Mouse (Mus musculus) gastrocnemius, postnatal 4 days (tissue): ENCODE results near the gene Cfc1. TPM values are rescaled to one million over a fixed set of nuclear protein-coding genes. Genes with fewer than 3 reads are reported as not detected.
"Not testable (repeated sequence)": the region's sequence is repeated elsewhere in the genome, so short reads cannot be mapped to it uniquely, and the experiment has no call there.

Experiments
- DNase-seq, 2 experiments: peaks; one replicate each; pipeline ENCODE4 v3.0.0; 2021 to 2022; ENCODE audit warnings: low spot score in 2 of 2, mixed read lengths in 2 of 2
- long read RNA-seq, 2 experiments: library from polyadenylated mRNA; stranded (forward); transcript quantifications; one replicate each; pipeline ENCODE4 v2.0.0; 2021
- total RNA-seq, 2 experiments: library from RNA; stranded (reverse); gene quantifications; 2 replicates each; pipeline ENCODE4 v1.2.3; 2021

The Cfc1 gene
- not detected for total RNA-seq
- long read RNA-seq, experiment 1 = 0 reads
- long read RNA-seq, experiment 2 = 0 reads

DNA sequence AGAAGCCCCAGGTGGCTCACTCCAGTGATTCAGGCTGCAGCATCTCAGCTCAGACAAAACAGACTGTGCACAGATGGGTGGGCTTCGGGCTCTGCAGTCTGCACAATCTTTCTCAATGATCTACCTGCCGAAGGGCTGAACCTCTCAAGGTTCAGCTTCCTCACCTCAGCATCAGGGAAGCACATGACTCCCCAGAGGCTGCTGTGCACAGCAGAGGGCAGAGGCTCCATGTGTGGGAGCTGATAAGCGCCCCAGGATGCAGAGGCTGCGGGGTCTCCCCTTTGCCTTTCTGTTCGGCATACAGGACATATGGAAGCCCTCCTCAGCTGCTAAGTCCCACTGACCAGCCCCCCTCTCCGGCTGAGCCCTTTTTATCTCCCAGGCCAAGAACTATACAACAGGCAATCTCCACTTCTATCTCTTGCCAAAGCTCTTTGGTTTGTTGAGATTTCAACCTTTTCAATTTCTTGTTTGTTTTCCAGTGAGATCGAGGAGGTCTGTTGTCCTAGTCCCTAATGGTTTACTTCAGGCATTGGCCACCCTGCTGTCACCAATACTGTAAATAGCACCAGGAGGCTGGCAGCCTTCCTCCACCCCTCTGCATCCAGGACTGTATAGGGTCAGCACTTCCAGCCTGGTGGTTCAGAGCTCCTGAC lies at the start of gene Cfc1:
TSS of gene Cfc1 (plus strand) at position 606 of the 656 bp plus-strand sequence.
- not testable (repeated sequence) for DNase-seq

- no peak for DNase-seq
Observed at GRCm38 (mm10) chr1:34487383-34487782, 48.1 kb upstream of the Cfc1 start.

- DNase-seq = no peak
Observed at GRCm38 (mm10) chr1:34489852-34490541, 45.5 kb upstream of the Cfc1 start.

- DNase-seq = no peak
Observed at GRCm38 (mm10) chr1:34491480-34491879, 44.0 kb upstream of the Cfc1 start.

DNA sequence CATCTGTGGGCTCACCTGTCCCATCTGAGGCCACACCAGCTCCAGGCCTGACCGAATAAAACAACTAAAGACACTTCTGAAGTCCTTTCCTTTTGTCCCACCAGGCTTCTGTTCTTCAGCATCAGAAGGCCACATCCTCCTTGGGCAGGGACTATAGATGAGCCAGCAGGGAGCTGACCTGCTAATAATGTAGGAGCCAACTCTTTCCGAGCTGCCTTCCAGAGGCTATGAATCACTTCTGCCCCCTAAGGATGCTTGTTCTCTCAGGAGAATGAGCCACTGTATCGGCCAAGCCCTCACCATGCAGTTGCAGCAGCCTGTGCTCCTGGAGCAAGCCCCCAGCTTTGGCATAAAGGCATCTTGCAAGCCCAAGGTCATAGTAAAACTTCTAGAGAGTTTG lies 32.5 kb upstream of the Cfc1 start:
- DNase-seq = no peak

DNA sequence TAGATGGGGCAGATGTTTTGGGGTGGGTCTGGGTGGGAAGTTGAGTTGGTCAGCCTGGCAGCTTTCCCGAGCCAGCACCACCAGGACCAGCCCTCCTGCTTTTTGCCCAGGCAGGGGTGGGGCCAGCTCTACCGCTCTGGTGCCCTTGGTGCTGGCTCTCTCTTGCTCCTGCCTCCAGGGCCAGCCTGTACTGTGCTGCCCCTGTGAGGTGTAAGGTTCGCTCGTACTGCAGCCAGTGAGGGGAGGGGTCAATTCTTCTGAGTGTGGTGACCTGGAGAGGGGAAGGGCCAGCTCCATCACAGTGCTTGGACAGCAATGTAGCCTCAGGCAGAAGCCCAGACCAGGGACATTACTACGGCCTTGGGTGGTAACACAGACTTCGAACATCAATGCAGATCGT lies 30.1 kb upstream of the Cfc1 start:
- no peak for DNase-seq

GRCm38 (mm10) chr1:34505970-34506551 lies 29.4 kb upstream of the Cfc1 start:
- no peak for DNase-seq

DNA sequence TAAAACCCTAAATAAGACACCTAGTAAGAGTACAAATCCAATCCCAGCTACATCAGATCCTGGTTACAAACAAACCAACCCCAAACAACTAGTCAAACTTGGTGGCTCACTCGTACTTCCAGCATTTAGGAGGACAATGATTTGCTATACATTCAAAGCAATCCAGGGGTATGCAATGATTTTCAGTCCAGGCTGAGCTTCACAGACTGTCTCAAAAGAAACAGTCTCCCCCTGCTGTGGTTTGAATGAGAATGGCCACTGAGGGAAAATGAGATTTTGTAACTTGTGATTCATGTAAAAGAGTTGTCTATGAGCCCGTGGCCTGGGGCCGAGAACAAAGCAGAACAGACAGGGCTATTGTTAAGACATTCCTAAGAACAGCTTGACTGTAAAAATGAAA lies 27.5 kb upstream of the Cfc1 start:
- DNase-seq = no peak

GRCm38 (mm10) chr1:34510575-34510981 lies 24.9 kb upstream of the Cfc1 start:
- DNase-seq = no peak

DNA sequence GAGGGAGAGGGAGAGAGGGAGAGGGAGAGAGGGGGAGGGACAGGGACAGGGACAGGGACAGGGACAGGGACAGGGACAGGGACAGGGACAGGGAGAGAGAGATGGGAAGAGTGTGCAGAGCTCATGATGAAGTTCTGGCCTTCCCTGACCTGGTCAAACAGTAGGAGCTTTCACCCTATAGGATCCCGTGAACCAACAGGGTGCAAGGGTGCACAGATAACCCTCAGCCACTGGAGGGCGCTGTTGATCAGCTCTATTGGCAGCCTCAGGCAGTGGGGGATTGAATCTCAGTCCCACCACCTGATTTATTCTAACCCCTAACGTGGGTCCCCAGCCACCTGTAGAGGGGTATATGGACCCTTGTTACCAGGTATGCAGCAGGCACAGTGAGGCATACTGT lies 24.4 kb upstream of the Cfc1 start:
- peak in 1 of 2 experiments; percentile 14 for DNase-seq

GRCm38 (mm10) chr1:34513068-34513467 lies 22.4 kb upstream of the Cfc1 start:
- DNase-seq = no peak

- no peak for DNase-seq
Observed at GRCm38 (mm10) chr1:34516595-34516994, 18.9 kb upstream of the Cfc1 start.

DNA sequence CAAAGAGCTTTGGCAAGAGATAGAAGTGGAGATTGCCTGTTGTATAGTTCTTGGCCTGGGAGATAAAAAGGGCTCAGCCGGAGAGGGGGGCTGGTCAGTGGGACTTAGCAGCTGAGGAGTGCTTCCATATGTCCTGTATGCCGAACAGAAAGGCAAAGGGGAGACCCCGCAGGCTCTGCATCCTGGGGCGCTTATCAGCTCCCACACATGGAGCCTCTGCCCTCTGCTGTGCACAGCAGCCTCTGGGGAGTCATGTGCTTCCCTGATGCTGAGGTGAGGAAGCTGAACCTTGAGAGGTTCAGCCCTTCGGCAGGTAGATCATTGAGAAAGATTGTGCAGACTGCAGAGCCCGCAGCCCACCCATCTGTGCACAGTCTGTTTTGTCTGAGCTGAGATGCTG lies 18.2 kb upstream of the Cfc1 start:
- not testable (repeated sequence) for DNase-seq

- DNase-seq = not testable (repeated sequence)
Observed at GRCm38 (mm10) chr1:34517797-34518196, 17.7 kb upstream of the Cfc1 start.

GRCm38 (mm10) chr1:34518259-34518658 lies 17.2 kb upstream of the Cfc1 start:
- no peak for DNase-seq

DNA sequence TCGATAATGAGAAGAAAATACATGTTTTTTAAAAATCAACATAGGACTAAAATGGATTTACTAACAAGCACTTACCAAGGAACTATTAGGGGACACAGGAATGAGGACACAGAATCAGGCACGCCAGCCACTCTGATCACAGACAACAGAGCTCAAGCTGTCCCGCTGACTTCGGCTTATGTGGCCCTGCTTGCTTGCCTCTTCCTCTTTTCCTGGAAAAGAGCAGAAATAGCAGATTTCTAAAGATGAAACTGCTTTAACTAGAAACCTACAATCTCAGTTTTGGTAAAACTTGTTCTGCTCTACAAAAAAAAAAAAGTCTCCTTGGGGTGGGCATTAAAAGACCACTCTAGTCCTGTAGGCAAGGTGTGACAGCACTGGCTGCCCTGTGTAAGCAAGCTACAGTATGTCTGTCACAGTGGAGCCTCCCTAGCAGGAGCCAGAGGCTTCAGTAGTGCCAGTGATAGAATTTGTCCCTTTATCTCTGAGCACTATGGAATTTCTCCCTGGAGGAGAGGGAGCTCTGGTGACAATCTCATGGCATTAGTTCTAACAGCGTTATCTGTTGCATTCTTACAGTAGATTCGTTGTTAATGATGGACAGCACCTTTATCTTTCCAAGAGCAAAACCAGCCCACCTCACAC lies 13.1 kb upstream of the Cfc1 start:
- DNase-seq = no peak

GRCm38 (mm10) chr1:34522850-34523244 lies 12.6 kb upstream of the Cfc1 start:
- DNase-seq = no peak

DNA sequence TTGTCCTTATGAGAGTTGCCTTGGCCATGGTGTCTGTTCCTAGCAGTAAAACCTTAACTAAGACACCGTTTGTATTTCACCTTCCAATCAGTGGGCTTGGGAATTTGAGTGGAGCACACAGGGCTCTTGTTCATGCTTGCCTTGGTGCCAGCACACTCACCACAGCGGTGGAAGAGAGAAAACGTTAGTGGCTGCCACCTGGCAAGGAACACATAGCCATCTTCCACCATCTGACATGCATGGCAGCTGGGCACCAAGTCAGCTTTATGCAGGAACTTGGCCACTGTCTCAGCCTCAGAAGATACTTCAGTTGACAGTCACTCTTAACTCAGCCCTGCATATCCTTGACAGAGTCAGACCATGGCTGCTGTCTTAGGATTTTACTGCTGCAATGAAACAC lies 11.8 kb upstream of the Cfc1 start:
- no peak for DNase-seq

GRCm38 (mm10) chr1:34534574-34534973 lies 874 bp upstream of the Cfc1 start:
- not testable (repeated sequence) for DNase-seq

DNA sequence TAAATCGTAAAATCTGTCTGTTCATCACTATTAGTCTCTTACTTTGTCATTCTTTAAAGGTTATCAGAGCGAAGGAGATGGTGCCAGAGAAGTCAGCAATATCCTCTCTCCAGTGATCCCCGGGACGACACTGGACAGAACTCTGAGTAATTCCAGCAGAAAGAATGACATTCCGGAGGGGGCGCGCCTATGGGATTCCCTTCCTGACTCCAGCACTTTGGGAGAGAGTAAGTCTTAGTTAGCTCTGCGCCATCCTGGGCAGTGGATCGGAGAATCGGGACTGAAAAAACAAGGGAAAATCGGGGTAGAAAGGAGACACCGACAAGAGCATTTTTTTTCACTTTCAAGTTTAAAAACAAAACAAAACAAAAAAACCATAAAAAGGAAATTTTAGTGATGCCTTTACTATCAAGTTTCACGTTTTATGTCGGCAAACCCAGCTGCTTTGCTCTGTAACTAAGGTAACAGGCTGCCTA lies 881 bp downstream of the Cfc1 start:
- DNase-seq = no peak

- no peak for DNase-seq
Observed at GRCm38 (mm10) chr1:34536767-34537485, 1.5 kb downstream of the Cfc1 start.
